Mouse (Mus musculus) liver, postnatal 0 days (tissue): ENCODE results near the gene Btbd7. TPM values are rescaled to one million over a fixed set of nuclear protein-coding genes. Genes with fewer than 3 reads are reported as not detected.

ENCODE experiments used
- ATAC-seq: fragments of 200-750 bp; cut with Nextera tagmentation; 2 replicates; pipeline ENCODE4 v1.8.0; 2017; ENCODE audit warnings: mild to moderate bottlenecking, moderate library complexity
- DNase-seq: peaks from one replicate; pipeline ENCODE4 v3.0.0-alpha.2; 2016
- H3K27ac ChIP-seq: fragments of 300-500 bp; sonication (generic); 2 replicates; pipeline ENCODE4 v1.5.1; 2014; ENCODE audit warnings: antibody characterized with exemption, moderate library complexity, mild to moderate bottlenecking, low read depth
- H3K27me3 ChIP-seq: fragments of 300-500 bp; sonication (generic); 2 replicates; pipeline ENCODE4 v1.6.1; 2014; ENCODE audit warnings: low read length, control low read depth, mixed read lengths; ENCODE audit not compliant: insufficient read depth
- H3K36me3 ChIP-seq: fragments of 300-500 bp; sonication (generic); replicated peaks from 2 replicates; pipeline ENCODE4 v1.6.1; 2014; ENCODE audit warnings: mild to moderate bottlenecking, control low read depth, low read length, moderate library complexity, mixed read lengths; ENCODE audit not compliant: insufficient read depth
- H3K4me1 ChIP-seq: fragments of 300-500 bp; sonication (generic); 2 replicates; pipeline ENCODE4 v1.6.1; 2014; ENCODE audit warnings: antibody characterized with exemption, mild to moderate bottlenecking, control low read depth; ENCODE audit not compliant: insufficient read depth
- H3K4me2 ChIP-seq: fragments of 300-500 bp; sonication (generic); 2 replicates; pipeline ENCODE4 v1.6.1; 2014; ENCODE audit warnings: low read depth, mild to moderate bottlenecking, low read length, moderate library complexity, mixed read lengths
- H3K4me3 ChIP-seq: fragments of 300-500 bp; sonication (generic); 2 replicates; pipeline ENCODE4 v1.5.1; 2014; ENCODE audit warnings: low read depth, low read length
- H3K9ac ChIP-seq: fragments of 300-500 bp; sonication (generic); replicated peaks from 2 replicates; pipeline ENCODE4 v1.6.1; 2014; ENCODE audit warnings: mild to moderate bottlenecking, moderate library complexity
- H3K9me3 ChIP-seq: fragments of 300-500 bp; sonication (generic); 2 replicates; pipeline ENCODE4 v1.6.1; 2016; ENCODE audit warnings: mild to moderate bottlenecking, control low read depth, low read length, mixed read lengths
- CTCF ChIP-seq: sonication (generic); IDR thresholded peaks from 2 replicates; pipeline ENCODE4 v1.5.1; 2016; ENCODE audit warnings: antibody characterized with exemption, low read depth
- EP300 ChIP-seq: IDR thresholded peaks from 2 replicates; pipeline ENCODE4 v1.6.1; 2016; ENCODE audit warnings: antibody characterized with exemption, low read depth, mild to moderate bottlenecking
- WGBS: fragments of 180-500 bp; shearing (Covaris S2); extraction: QIAGEN DNeasy Blood & Tissue Kit; methylation state at CpG from one replicate; pipeline ENCODE4 v1.1.7; 2014; ENCODE audit not compliant: insufficient replicate concordance; 5-methylcytosine and 5-hydroxymethylcytosine counted together
- polyA plus RNA-seq: library from polyadenylated mRNA; unstranded; fragments of >200 nt; fragmentation: Nextera tagmentation; extraction: Ambion mirVana; gene quantifications from 2 replicates; pipeline ENCODE4 v1.2.1, GENCODE M21; 2015

The Btbd7 gene
- polyA plus RNA-seq, 1 experiment from 2014 or later, result 4.6 TPM

GRCm38 (mm10) chr12:102758403-102758756 lies 119.9 kb downstream of the Btbd7 start, which contains the start of gene Gm20604:
Gm20604 (minus strand) TSS chr12:102758672.
- ATAC-seq, result no peak
- WGBS, result 1% methylated on average over 10 of the region's 10 CpGs
- Histone ChIP-seq H3K36me3 (peaks cover 9% of the 10 kb centered on the region; the same call in 1 of the 2 replicates), H3K9ac (peak within 1 kb of the TSS; percentile 81), H3K4me3 (peak within 1 kb of the TSS; percentile 82), H3K4me2 (peak within 1 kb of the TSS; percentile 86), H3K27me3 (no peaks in the 10 kb centered on the region), H3K27ac (peak within 1 kb of the TSS; percentile 89), H3K4me1 (peaks cover 14% of the 10 kb centered on the region), H3K9me3 (no peaks in the 10 kb centered on the region)
- TF ChIP-seq EP300, result no peak
- no peak for TF ChIP-seq CTCF
- DNase-seq, result no peak

GRCm38 (mm10) chr12:102757689-102758402 lies 120.4 kb downstream of the Btbd7 start, which contains the start of the genes Gm28051, Gon7 and Ubr7:
Gm28051 (minus strand) TSS chr12:102757765.
Gon7 (minus strand) TSS chr12:102757803.
Ubr7 (plus strand) TSS chr12:102757967.
- Histone ChIP-seq H3K36me3 (peaks cover 7% of the 10 kb centered on the region; the same call in 1 of the 2 replicates), H3K27me3 (no peaks in the 10 kb centered on the region), H3K27ac (peak within 1 kb of the TSS; percentile 89), H3K9me3 (no peaks in the 10 kb centered on the region), H3K4me3 (peak within 1 kb of the TSS; percentile 82), H3K9ac (peak within 1 kb of the TSS; percentile 81), H3K4me2 (peak within 1 kb of the TSS; percentile 86), H3K4me1 (peaks cover 14% of the 10 kb centered on the region)
- TF ChIP-seq EP300 (peak; percentile 48; the same call in 1 of the 2 replicates), CTCF (peak; percentile 68)
- DNase-seq, result peak; percentile 97
- WGBS, result under 1% methylated on average over 68 of the region's 73 CpGs
- ATAC-seq, result peak; percentile 96

GRCm38 (mm10) chr12:102757055-102757688 lies 121.1 kb downstream of the Btbd7 start:
- DNase-seq (peak; percentile 24), ATAC-seq (peak; percentile 79)
- Histone ChIP-seq H3K9ac (peak overlapping the region; percentile 78), H3K4me3 (peak overlapping the region; percentile 82), H3K4me1 (peaks cover 14% of the 10 kb centered on the region), H3K27me3 (no peaks in the 10 kb centered on the region), H3K4me2 (peak overlapping the region; percentile 86), H3K9me3 (no peaks in the 10 kb centered on the region), H3K27ac (peak overlapping the region; percentile 89), H3K36me3 (0 out of 2 replicates have a peak, but pooled peaks cover 7% of the 10 kb centered on the region)
- TF ChIP-seq CTCF (no peak), EP300 (no peak)
- WGBS, result 1% methylated on average over 44 of the region's 46 CpGs

- TF ChIP-seq CTCF (peak; percentile 69), EP300 (no peak)
- H3K9ac ChIP-seq, result no peak overlapping the region
- H3K27ac ChIP-seq, result no peak overlapping the region
- peak overlapping the region; percentile 82 for H3K4me3 ChIP-seq
- H3K36me3 ChIP-seq, result 0 out of 2 replicates have a peak, but pooled peaks cover 4% of the 10 kb centered on the region
- no peak for ATAC-seq
- no peaks in the 10 kb centered on the region for H3K9me3 ChIP-seq
- H3K27me3 ChIP-seq, result no peaks in the 10 kb centered on the region
- peak overlapping the region; percentile 86 for H3K4me2 ChIP-seq
- peak; percentile 64 for DNase-seq
- peaks cover 14% of the 10 kb centered on the region for H3K4me1 ChIP-seq
- 79% methylated on average over 7 of the region's 7 CpGs for WGBS
These were observed 122.0 kb downstream of the Btbd7 start for GRCm38 (mm10) chr12:102756304-102756703.

- Histone ChIP-seq H3K9me3 (no peaks in the 10 kb centered on the region), H3K27ac (peak overlapping the region; percentile 3; the same call in 1 of the 2 replicates), H3K4me1 (peaks cover 11% of the 10 kb centered on the region; the same call in 1 of the 2 replicates), H3K4me2 (no peak overlapping the region), H3K9ac (no peak overlapping the region), H3K4me3 (no peak overlapping the region), H3K27me3 (no peaks in the 10 kb centered on the region), H3K36me3 (peaks cover 4% of the 10 kb centered on the region; the same call in 1 of the 2 replicates)
- DNase-seq (no peak), ATAC-seq (no peak)
- 71% methylated on average over 3 of the region's 3 CpGs for WGBS
- TF ChIP-seq CTCF (no peak), EP300 (no peak)
These were observed 130.0 kb downstream of the Btbd7 start for GRCm38 (mm10) chr12:102748256-102748655.

- Histone ChIP-seq H3K4me3 (peak overlapping the region; percentile 67), H3K9ac (no peak overlapping the region), H3K4me1 (peaks cover 19% of the 10 kb centered on the region), H3K9me3 (no peaks in the 10 kb centered on the region), H3K27me3 (no peaks in the 10 kb centered on the region), H3K4me2 (peak overlapping the region; percentile 81), H3K27ac (peak overlapping the region; percentile 92; the same call in 1 of the 2 replicates), H3K36me3 (peaks cover 4% of the 10 kb centered on the region; the same call in 1 of the 2 replicates)
- TF ChIP-seq CTCF (peak; percentile 31; the same call in 1 of the 2 replicates), EP300 (no peak)
- ATAC-seq (no peak), DNase-seq (peak; percentile 31)
- 29% methylated on average over 6 of the region's 6 CpGs for WGBS
These were observed 133.4 kb downstream of the Btbd7 start for GRCm38 (mm10) chr12:102744839-102745238.
